Mouse (Mus musculus) kidney, adult 2 months (tissue): ENCODE measurements around the gene Gm20479. TPM values are rescaled to one million over a fixed set of nuclear protein-coding genes. Genes with fewer than 3 reads are reported as not detected.

Source experiments
- DNase-seq: peaks from one replicate; pipeline ENCODE4 v3.0.0; 2021
- H3K27ac ChIP-seq: fragments of 200-500 bp; 2 replicates; pipeline ENCODE4 v1.5.1; 2012; ENCODE audit warnings: low read depth, low read length, control low read depth, inconsistent platforms; ENCODE audit not compliant: insufficient read depth
- H3K27me3 ChIP-seq: fragments of 200-500 bp; replicated peaks from 2 replicates; pipeline ENCODE4 v1.6.1; 2012; ENCODE audit warnings: mild to moderate bottlenecking, moderate library complexity, low read length, inconsistent platforms; ENCODE audit not compliant: control insufficient read depth, insufficient read depth
- H3K36me3 ChIP-seq: fragments of 200-500 bp; 2 replicates; pipeline ENCODE4 v1.6.1; 2012; ENCODE audit warnings: mild to moderate bottlenecking, moderate library complexity, low read length, inconsistent platforms; ENCODE audit not compliant: control insufficient read depth, insufficient read depth
- H3K4me1 ChIP-seq: fragments of 200-500 bp; 2 replicates; pipeline ENCODE4 v1.6.1; 2011; ENCODE audit warnings: low read length; ENCODE audit not compliant: control insufficient read depth, insufficient read depth
- H3K4me3 ChIP-seq: fragments of 200-500 bp; 2 replicates; pipeline ENCODE4 v1.5.1; 2011; ENCODE audit warnings: mild to moderate bottlenecking, low read depth, low read length, control low read depth; ENCODE audit not compliant: insufficient read depth
- CTCF ChIP-seq: fragments of 200-500 bp; conservative IDR thresholded peaks from 2 replicates; pipeline ENCODE4 v1.5.1; 2011; ENCODE audit warnings: low read depth, mild to moderate bottlenecking, control low read depth, low read length, moderate library complexity, mixed read lengths; ENCODE audit not compliant: insufficient read depth, insufficient read length
- POLR2A ChIP-seq: fragments of 200-500 bp; IDR thresholded peaks from one replicate; pipeline ENCODE4 v1.6.1; 2011; ENCODE audit warnings: low read depth, low read length, control low read depth
- WGBS: fragments of 180-500 bp; shearing (Covaris S2); methylation state at CpG from one replicate; pipeline ENCODE4 v1.1.7; 2018; 5-methylcytosine and 5-hydroxymethylcytosine counted together
- polyA plus RNA-seq: library from polyadenylated mRNA; depleted of rRNA; stranded (reverse); fragments of >200 nt; gene quantifications from 2 replicates; pipeline ENCODE4 v1.2.3, GENCODE M21; 2012

Gm20479 gene
- polyA plus RNA-seq, 1 experiment = not detected

- H3K4me1 ChIP-seq = peaks cover 8% of the 10 kb centered on the region; the same call in 1 of the 2 replicates
- no peaks in the 10 kb centered on the region for H3K36me3 ChIP-seq
- peak overlapping the region; percentile 87 for H3K27ac ChIP-seq
- H3K27me3 ChIP-seq = no peaks in the 10 kb centered on the region
- H3K4me3 ChIP-seq = peak overlapping the region; percentile 46
- DNase-seq = peak; percentile 98
- TF ChIP-seq POLR2A (no peak), CTCF (no peak)
- WGBS = under 1% methylated on average over 39 of the region's 39 CpGs
Measured at GRCm38 (mm10) chr7:27330709-27331540, 26.3 kb downstream of the Gm20479 start.

- WGBS = 33% methylated on average over 17 of the region's 17 CpGs
- no peak for TF ChIP-seq POLR2A
- no peak for TF ChIP-seq CTCF
- H3K36me3 ChIP-seq = no peaks in the 10 kb centered on the region
- no peak for DNase-seq
- H3K27ac ChIP-seq = no peak overlapping the region
- H3K4me3 ChIP-seq = no peak overlapping the region
- H3K4me1 ChIP-seq = peaks cover 8% of the 10 kb centered on the region; the same call in 1 of the 2 replicates
- no peaks in the 10 kb centered on the region for H3K27me3 ChIP-seq
Measured at GRCm38 (mm10) chr7:27329981-27330380, 27.2 kb downstream of the Gm20479 start.

- WGBS = 7% methylated on average over 45 of the region's 45 CpGs
- no peak overlapping the region for H3K27ac ChIP-seq
- peak overlapping the region; percentile 21; the same call in 1 of the 2 replicates for H3K4me3 ChIP-seq
- peaks cover 8% of the 10 kb centered on the region; the same call in 1 of the 2 replicates for H3K4me1 ChIP-seq
- peak; percentile 90 for DNase-seq
- H3K36me3 ChIP-seq = no peaks in the 10 kb centered on the region
- H3K27me3 ChIP-seq = no peaks in the 10 kb centered on the region
- TF ChIP-seq CTCF = peak; percentile 68
- TF ChIP-seq POLR2A = no peak
Measured at GRCm38 (mm10) chr7:27329326-27329947, 27.8 kb downstream of the Gm20479 start.

GRCm38 (mm10) chr7:27328648-27329047 lies 28.6 kb downstream of the Gm20479 start:
- Histone ChIP-seq H3K4me1 (peaks cover 8% of the 10 kb centered on the region; the same call in 1 of the 2 replicates), H3K4me3 (no peak overlapping the region), H3K27ac (no peak overlapping the region), H3K36me3 (no peaks in the 10 kb centered on the region), H3K27me3 (no peaks in the 10 kb centered on the region)
- DNase-seq = peak; percentile 66
- 39% methylated on average over 16 of the region's 16 CpGs for WGBS
- no peak for TF ChIP-seq CTCF
- TF ChIP-seq POLR2A = no peak

GRCm38 (mm10) chr7:27328161-27328560 lies 29.1 kb downstream of the Gm20479 start:
- Histone ChIP-seq H3K27ac (no peak overlapping the region), H3K27me3 (no peaks in the 10 kb centered on the region), H3K4me1 (peaks cover 8% of the 10 kb centered on the region; the same call in 1 of the 2 replicates), H3K36me3 (no peaks in the 10 kb centered on the region), H3K4me3 (no peak overlapping the region)
- 86% methylated on average over 11 of the region's 11 CpGs for WGBS
- TF ChIP-seq CTCF (no peak), POLR2A (no peak)
- peak; percentile 52 for DNase-seq

- Histone ChIP-seq H3K4me1 (peaks cover 3% of the 10 kb centered on the region; the same call in 1 of the 2 replicates), H3K27ac (no peak overlapping the region), H3K36me3 (no peaks in the 10 kb centered on the region), H3K4me3 (no peak overlapping the region), H3K27me3 (no peaks in the 10 kb centered on the region)
- 95% methylated on average over 8 of the region's 8 CpGs for WGBS
- TF ChIP-seq CTCF = no peak
- no peak for TF ChIP-seq POLR2A
- no peak for DNase-seq
Measured at GRCm38 (mm10) chr7:27327500-27327899, 29.7 kb downstream of the Gm20479 start.
